Mouse (Mus musculus) hindlimb bud, embryonic 11.5 days (tissue): Measurements from ENCODE around the gene Lin7b.
A peak's percentile ranks its signal among the peaks of the same experiment; 100 is the strongest.
"Not testable (repeated sequence)": the region's sequence is repeated elsewhere in the genome, so short reads cannot be mapped to it uniquely, and the experiment has no call there.

Source experiments
- DNase-seq: peaks from one replicate; pipeline ENCODE4 v3.0.0-alpha.2; 2012; ENCODE audit warnings: low read depth, low spot score; ENCODE audit errors: extremely low spot score

Gene Lin7b

DNA sequence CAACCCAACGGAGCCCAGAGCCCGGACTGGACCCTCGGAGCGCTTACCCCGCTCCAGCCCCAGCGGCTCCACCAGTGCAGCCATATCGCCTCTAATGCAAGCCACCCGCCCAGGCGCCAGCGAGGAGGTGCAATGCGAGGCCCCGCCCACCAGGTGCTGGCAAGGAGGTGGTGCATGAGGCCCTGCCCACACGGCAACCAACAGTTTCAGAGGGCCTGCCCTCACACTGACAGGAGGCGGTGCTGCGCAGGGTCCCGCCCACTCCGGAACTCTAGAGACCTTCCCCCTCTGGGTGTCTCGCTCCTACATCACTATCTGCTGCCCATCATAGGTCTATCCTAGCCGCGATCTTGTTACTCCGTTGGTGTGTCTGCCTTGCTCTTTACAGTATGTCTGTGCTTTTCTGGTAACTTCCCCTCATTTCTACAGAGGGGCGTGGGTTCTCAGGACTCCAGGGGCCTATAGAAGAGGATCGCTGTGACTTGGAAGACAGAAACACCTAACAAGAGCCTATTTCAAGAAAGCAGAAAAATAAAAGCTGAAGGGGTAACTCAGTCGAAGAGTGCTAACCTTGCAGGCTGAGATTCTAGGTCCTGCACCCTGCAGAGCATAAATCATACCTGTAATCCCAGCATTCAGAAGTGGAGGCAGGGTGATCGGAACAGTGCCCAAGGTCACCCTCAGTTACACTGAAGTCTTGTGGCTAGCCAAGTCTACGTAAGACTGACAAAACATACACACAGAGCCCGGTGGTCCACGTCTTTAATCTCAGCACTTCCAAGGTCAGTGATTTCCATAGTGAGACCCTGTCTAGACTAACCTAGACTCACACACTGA lies at the start of gene Lin7b:
Gene Lin7b (minus strand): TSS at position 109 of the 837 bp plus-strand sequence.
- DNase-seq, result peak; percentile 49

- no peak for DNase-seq
These were observed 47.6 kb upstream of the Lin7b start for GRCm38 (mm10) chr7:45417962-45418492.

- DNase-seq, result no peak
These were observed 45.3 kb upstream of the Lin7b start for GRCm38 (mm10) chr7:45415636-45416035.

- DNase-seq, result no peak
These were observed 44.4 kb upstream of the Lin7b start for GRCm38 (mm10) chr7:45414740-45415224.

GRCm38 (mm10) chr7:45413864-45414739 lies 43.7 kb upstream of the Lin7b start:
- no peak for DNase-seq

- no peak for DNase-seq
These were observed 42.9 kb upstream of the Lin7b start, which contains the start of gene Ntf5 for GRCm38 (mm10) chr7:45413113-45413863. Ntf5 (plus strand) TSS chr7:45413695.

GRCm38 (mm10) chr7:45412421-45412820 lies 42.0 kb upstream of the Lin7b start:
- DNase-seq, result no peak

GRCm38 (mm10) chr7:45409497-45410163 lies 39.2 kb upstream of the Lin7b start:
- no peak for DNase-seq

GRCm38 (mm10) chr7:45408949-45409348 lies 38.6 kb upstream of the Lin7b start:
- DNase-seq, result no peak

DNA sequence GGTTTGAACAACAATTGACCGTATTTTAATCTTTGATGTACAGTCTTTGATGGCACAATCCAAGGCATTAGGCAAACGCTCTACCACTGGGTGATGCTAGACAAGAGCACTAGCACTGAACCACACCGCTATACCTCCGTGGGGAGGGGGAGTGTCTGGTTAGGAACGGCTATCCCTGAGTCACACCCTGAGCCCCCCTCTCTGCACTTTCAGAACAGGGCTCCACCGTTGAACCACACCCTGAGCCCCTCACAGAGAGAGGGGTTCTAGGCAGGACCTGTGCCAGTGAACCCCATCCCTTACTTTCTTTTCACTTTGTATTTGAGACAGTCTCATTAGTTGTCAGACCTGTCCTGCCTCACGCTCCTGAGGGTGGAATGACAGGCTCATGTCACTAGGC lies 38.0 kb upstream of the Lin7b start:
- DNase-seq, result no peak

GRCm38 (mm10) chr7:45407836-45408235 lies 37.5 kb upstream of the Lin7b start:
- DNase-seq, result no peak

DNA sequence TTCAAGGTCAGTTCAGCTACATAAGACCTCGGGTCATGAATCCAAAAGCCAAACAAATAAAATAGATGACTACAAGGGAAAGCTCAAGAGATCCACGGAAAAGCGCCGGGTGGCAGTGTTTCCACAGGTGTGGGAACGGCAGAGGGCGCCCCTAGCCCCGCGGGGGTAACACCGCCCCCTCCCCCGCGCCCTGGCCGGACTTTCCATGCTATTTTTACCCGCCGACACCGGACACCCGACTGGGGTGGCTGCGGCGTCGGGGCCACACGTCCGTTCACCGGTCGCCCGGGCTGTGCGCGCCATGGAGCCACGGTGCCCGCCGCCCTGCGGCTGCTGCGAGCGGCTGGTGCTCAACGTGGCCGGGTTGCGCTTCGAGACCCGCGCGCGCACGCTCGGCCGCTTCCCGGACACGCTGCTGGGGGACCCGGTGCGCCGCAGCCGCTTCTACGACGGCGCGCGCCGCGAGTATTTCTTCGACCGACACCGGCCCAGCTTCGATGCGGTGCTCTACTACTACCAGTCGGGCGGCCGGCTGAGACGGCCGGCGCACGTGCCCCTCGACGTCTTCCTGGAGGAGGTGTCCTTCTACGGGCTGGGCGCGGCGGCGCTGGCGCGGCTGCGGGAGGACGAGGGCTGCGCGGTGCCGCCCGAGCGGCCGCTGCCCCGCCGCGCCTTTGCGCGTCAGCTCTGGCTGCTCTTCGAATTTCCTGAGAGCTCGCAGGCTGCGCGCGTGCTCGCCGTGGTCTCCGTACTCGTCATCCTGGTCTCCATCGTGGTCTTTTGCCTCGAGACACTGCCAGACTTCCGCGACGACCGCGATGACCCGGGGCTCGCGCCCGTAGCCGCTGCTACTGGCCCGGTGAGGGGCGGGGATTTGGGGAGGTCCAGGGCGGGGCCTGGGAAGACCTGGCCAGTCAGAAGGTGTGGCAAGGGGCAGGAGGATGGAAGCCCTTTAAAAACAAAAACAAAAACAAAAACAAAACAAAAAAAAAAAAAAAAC lies 36.1 kb upstream of the Lin7b start:
- DNase-seq, result no peak

GRCm38 (mm10) chr7:45405091-45406075 lies 35.0 kb upstream of the Lin7b start, which contains the start of gene Kcna7:
Kcna7 (plus strand) TSS chr7:45405653.
- no peak for DNase-seq

- DNase-seq, result no peak
These were observed 33.3 kb upstream of the Lin7b start for GRCm38 (mm10) chr7:45403532-45404261.

- DNase-seq, result no peak
These were observed 31.2 kb upstream of the Lin7b start for GRCm38 (mm10) chr7:45401521-45402085.

GRCm38 (mm10) chr7:45396787-45397186 lies 26.4 kb upstream of the Lin7b start:
- DNase-seq, result no peak

GRCm38 (mm10) chr7:45396337-45396775 lies 26.0 kb upstream of the Lin7b start:
- not testable (repeated sequence) for DNase-seq
